Mouse (Mus musculus) ES-CJ7 (cell line): ENCODE results near the gene Denr.
A peak's percentile ranks its signal among the peaks of the same experiment; 100 is the strongest.

Experiments
- DNase-seq: peaks from one replicate; pipeline ENCODE4 v3.0.0; 2011; ENCODE audit warnings: low read depth, low spot score

Gene Denr

GRCm38 (mm10) chr5:123906146-123906975, 614 bp upstream of the Denr start:
- no peak for DNase-seq

GRCm38 (mm10) chr5:123907631-123907977, 629 bp downstream of the Denr start:
- DNase-seq = no peak

GRCm38 (mm10) chr5:123914852-123915251, 7.9 kb downstream of the Denr start:
- DNase-seq = no peak

GRCm38 (mm10) chr5:123922112-123922511, 15.1 kb downstream of the Denr start:
- DNase-seq = no peak

GRCm38 (mm10) chr5:123927118-123927517, 20.1 kb downstream of the Denr start, which contains the start of gene Gm43518:
Gm43518 (plus strand) TSS chr5:123927418.
- no peak for DNase-seq

GRCm38 (mm10) chr5:123930508-123930989, 23.6 kb downstream of the Denr start, which contains the start of gene Ccdc62:
Ccdc62 (plus strand) TSS chr5:123930679.
- peak; percentile 98 for DNase-seq

GRCm38 (mm10) chr5:123931131-123931530, 24.2 kb downstream of the Denr start:
- DNase-seq = no peak

GRCm38 (mm10) chr5:123932927-123933326, 26.0 kb downstream of the Denr start:
- DNase-seq = no peak

GRCm38 (mm10) chr5:123933556-123933955, 26.6 kb downstream of the Denr start:
- DNase-seq = peak; percentile 33

GRCm38 (mm10) chr5:123933957-123934591, 27.1 kb downstream of the Denr start:
- DNase-seq = peak; percentile 83

GRCm38 (mm10) chr5:123935931-123936330, 29.0 kb downstream of the Denr start:
- no peak for DNase-seq

GRCm38 (mm10) chr5:123938479-123938878, 31.5 kb downstream of the Denr start:
- DNase-seq = no peak

GRCm38 (mm10) chr5:123946546-123946945, 39.6 kb downstream of the Denr start:
- no peak for DNase-seq

- DNase-seq = no peak
Observed at GRCm38 (mm10) chr5:123947041-123947761, 40.2 kb downstream of the Denr start.

GRCm38 (mm10) chr5:123952365-123953045, 45.5 kb downstream of the Denr start:
- no peak for DNase-seq

GRCm38 (mm10) chr5:123957213-123957612, 50.2 kb downstream of the Denr start:
- no peak for DNase-seq

- DNase-seq = no peak
Observed at GRCm38 (mm10) chr5:123959018-123959417, 52.0 kb downstream of the Denr start.

GRCm38 (mm10) chr5:123960129-123960528, 53.2 kb downstream of the Denr start:
- no peak for DNase-seq

- DNase-seq = no peak
Observed at GRCm38 (mm10) chr5:123961046-123961445, 54.1 kb downstream of the Denr start.

GRCm38 (mm10) chr5:123964208-123964607, 57.2 kb downstream of the Denr start:
- DNase-seq = no peak

GRCm38 (mm10) chr5:123966759-123967158, 59.8 kb downstream of the Denr start:
- no peak for DNase-seq

GRCm38 (mm10) chr5:123968468-123968867, 61.5 kb downstream of the Denr start:
- no peak for DNase-seq
